Mouse (Mus musculus): ENCODE data around the gene Prkn. TPM values are rescaled to one million over a fixed set of nuclear protein-coding genes. Genes with fewer than 3 reads are reported as not detected.
A peak's percentile ranks its signal among the peaks of the same experiment; 100 is the strongest.

Prkn gene
- polyA plus RNA-seq, 1 experiment, result 21.7 TPM

DNA sequence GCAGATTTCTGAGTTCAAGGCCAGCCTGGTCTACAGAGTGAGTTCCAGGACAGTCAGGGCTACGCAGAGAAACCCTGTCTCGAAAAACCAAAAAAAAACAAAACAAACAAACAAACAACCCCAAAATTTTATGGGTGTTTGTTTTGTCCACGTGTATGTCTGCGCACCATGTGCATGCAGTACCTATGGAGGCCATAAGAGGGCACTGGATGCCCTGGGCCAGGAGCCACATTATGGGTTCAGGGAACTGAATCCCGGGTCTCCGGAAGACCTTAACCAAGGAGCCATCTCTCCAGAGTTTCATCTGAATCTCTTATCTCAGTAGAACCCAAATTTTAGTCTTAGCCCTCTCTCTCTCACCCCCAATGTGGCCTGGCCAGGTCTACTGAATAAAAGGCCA lies 1263.6 kb downstream of the Prkn start:
- Histone ChIP-seq H3K4me1 (ENCODE audit: control insufficient read depth, insufficient read depth, low read length) (no peaks in the 10 kb centered on the region), H3K4me3 (ENCODE audit: insufficient read depth, low read length) (no peak overlapping the region), H3K27ac (ENCODE audit: insufficient read depth, low read length) (no peak overlapping the region)
- 0 out of 2 replicates have a peak, but pooled peaks have one; percentile 9 for TF ChIP-seq CTCF (IDR thresholded peaks at IDR 0.05; ENCODE audit: extremely low read depth, insufficient read depth, low read length)
- no peak for TF ChIP-seq POLR2A (IDR thresholded peaks at IDR 0.05; ENCODE audit: extremely low read depth, insufficient read depth, low read length)

DNA sequence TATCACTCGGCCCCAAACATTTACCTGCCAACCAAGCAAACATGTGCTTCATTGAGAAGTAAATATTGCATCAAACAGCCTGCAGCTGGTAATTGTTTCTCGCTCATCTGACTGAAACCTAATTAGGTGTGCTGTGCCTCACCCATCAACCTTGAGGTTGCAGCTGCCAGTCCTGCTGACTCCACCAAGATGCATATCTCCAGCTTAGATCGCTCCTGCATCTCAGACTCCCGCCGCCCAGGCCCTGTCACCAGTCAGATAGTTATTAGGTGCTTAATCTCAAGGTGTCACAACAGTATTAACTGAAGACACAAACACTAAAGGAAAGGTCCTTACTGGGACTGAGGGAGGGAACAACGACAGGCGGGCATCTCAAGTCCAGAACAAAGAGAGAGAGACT lies 1264.1 kb downstream of the Prkn start:
- TF ChIP-seq CTCF (IDR thresholded peaks at IDR 0.05; ENCODE audit: extremely low read depth, insufficient read depth, low read length) (no peak), POLR2A (IDR thresholded peaks at IDR 0.05; ENCODE audit: extremely low read depth, insufficient read depth, low read length) (no peak)
- no peak overlapping the region for H3K27ac ChIP-seq (ENCODE audit: insufficient read depth, low read length)

DNA sequence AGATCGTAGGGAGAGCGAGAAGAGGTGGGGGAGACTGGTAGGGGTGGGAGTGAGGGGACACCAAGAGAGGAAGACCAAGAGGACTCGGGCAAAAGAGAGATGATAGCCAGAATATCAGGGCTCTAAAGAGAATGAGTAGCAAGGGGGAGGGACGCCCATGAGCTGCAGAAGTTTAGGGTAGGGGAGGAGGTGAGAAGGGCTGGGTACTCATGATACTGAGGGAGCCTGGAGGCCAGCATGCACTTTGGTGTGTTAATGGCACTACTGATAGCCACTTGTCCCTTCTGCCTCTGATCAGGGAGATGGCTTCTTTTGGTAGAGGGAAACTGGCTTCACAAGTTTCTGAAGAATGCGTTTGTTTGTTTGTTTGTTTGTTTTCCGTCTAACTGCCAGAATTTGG lies 1264.5 kb downstream of the Prkn start:
- TF ChIP-seq CTCF (IDR thresholded peaks at IDR 0.05; ENCODE audit: extremely low read depth, insufficient read depth, low read length) (no peak), POLR2A (IDR thresholded peaks at IDR 0.05; ENCODE audit: extremely low read depth, insufficient read depth, low read length) (no peak)
- Histone ChIP-seq H3K4me3 (ENCODE audit: insufficient read depth, low read length) (no peak overlapping the region), H3K27ac (ENCODE audit: insufficient read depth, low read length) (no peak overlapping the region), H3K4me1 (ENCODE audit: control insufficient read depth, insufficient read depth, low read length) (no peaks in the 10 kb centered on the region)

More for the DNA sequence above, 1264.1 kb downstream of the Prkn start:
- no peak overlapping the region for H3K4me3 ChIP-seq (ENCODE audit: insufficient read depth, low read length)
- H3K4me1 ChIP-seq (ENCODE audit: control insufficient read depth, insufficient read depth, low read length), result no peaks in the 10 kb centered on the region

DNA sequence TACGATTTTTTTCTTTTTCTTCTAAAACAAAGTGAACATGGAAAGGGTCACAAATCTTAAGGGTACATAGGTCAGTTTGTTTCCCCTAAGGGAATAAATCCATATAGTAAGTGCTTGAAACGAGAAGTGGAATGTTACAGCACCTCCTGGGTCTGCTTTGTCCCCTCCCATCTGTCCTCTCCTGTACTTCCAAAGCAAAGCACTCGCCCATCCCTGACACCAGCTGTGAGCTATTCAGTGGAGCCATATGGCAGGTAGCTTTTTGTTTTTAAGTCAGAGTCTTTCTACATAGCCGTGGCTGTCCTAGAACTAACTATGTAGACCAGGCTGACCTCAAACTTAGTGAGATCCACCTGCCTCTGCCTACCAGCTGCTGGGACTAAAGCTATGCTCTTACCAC lies 1266.1 kb downstream of the Prkn start:
- Histone ChIP-seq H3K4me3 (ENCODE audit: insufficient read depth, low read length) (no peak overlapping the region), H3K27ac (ENCODE audit: insufficient read depth, low read length) (no peak overlapping the region), H3K4me1 (ENCODE audit: control insufficient read depth, insufficient read depth, low read length) (no peaks in the 10 kb centered on the region)
- TF ChIP-seq POLR2A (IDR thresholded peaks at IDR 0.05; ENCODE audit: extremely low read depth, insufficient read depth, low read length), result no peak
- no peak for TF ChIP-seq CTCF (IDR thresholded peaks at IDR 0.05; ENCODE audit: extremely low read depth, insufficient read depth, low read length)

Other genes starting within 250 kb of the Prkn start
- gene Pacrg, start 73 bp upstream of the Prkn start, polyA plus RNA-seq (2012; rRNA removed), result 21.0 and 23.3 TPM in 2 replicates